Mouse (Mus musculus): ENCODE measurements at regions not wholly inside any gene's neighbourhood (a gene's known extent, or its start where the extent isn't known, plus 50 kb on each side); places are given as distances from the start of the nearest gene placed in this dataset.
A peak's percentile ranks its signal among the peaks of the same experiment; 100 is the strongest.
"Not testable (repeated sequence)": the region's sequence is repeated elsewhere in the genome, so short reads cannot be mapped to it uniquely, and the experiment has no call there.

GRCm38 (mm10) chr8:19976461-19976860 is 73.3 kb downstream of the Gm31371 start:
- ATAC-seq: not testable (repeated sequence)

GRCm38 (mm10) chr8:19979536-19980345 is 76.5 kb downstream of the Gm31371 start:
- peak; percentile 100 for ATAC-seq
- H3K9ac ChIP-seq: peak overlapping the region; percentile 59
- 8% methylated on average over 40 of the region's 42 CpGs for WGBS
- no peaks in the 10 kb centered on the region for H3K4me1 ChIP-seq (replicated peaks)
- H3K4me2 ChIP-seq (replicated peaks): peak overlapping the region; percentile 85
- no peaks in the 10 kb centered on the region for H3K36me3 ChIP-seq
- peak overlapping the region; percentile 55 for H3K4me3 ChIP-seq (replicated peaks)
- no peaks in the 10 kb centered on the region for H3K9me3 ChIP-seq
- H3K27me3 ChIP-seq (replicated peaks): no peaks in the 10 kb centered on the region
- H3K27ac ChIP-seq: no peak overlapping the region

More at GRCm38 (mm10) chr8:19976461-19976860, 73.3 kb downstream of the Gm31371 start:
- not testable (repeated sequence) for H3K27me3 ChIP-seq (replicated peaks); H3K4me2 ChIP-seq (replicated peaks); H3K4me3 ChIP-seq (replicated peaks); H3K9ac ChIP-seq; H3K9me3 ChIP-seq; H3K36me3 ChIP-seq; H3K27ac ChIP-seq; H3K4me1 ChIP-seq (replicated peaks)

- Histone ChIP-seq H3K4me3 (replicated peaks) (peak overlapping the region; percentile 55), H3K9ac (peak overlapping the region; percentile 59), H3K4me2 (replicated peaks) (peak overlapping the region; percentile 85)
- not testable (repeated sequence) for H3K27ac ChIP-seq; H3K4me1 ChIP-seq (replicated peaks); H3K9me3 ChIP-seq; H3K36me3 ChIP-seq; H3K27me3 ChIP-seq (replicated peaks); ATAC-seq
- 25% methylated on average over 26 of the region's 26 CpGs for WGBS
Observed at GRCm38 (mm10) chr8:19980346-19980726, 77.1 kb downstream of the Gm31371 start.

- 79% methylated on average over 3 of the region's 3 CpGs for WGBS
- H3K4me3 ChIP-seq (replicated peaks); H3K4me2 ChIP-seq (replicated peaks); H3K4me1 ChIP-seq (replicated peaks); ATAC-seq; H3K9ac ChIP-seq; H3K36me3 ChIP-seq; H3K27me3 ChIP-seq (replicated peaks); H3K9me3 ChIP-seq; H3K27ac ChIP-seq: not testable (repeated sequence)
Observed at GRCm38 (mm10) chr8:20008106-20008505, 104.9 kb downstream of the Gm31371 start.

- H3K36me3 ChIP-seq; H3K4me2 ChIP-seq (replicated peaks); H3K9me3 ChIP-seq; H3K4me1 ChIP-seq (replicated peaks); H3K4me3 ChIP-seq (replicated peaks); H3K27me3 ChIP-seq (replicated peaks); H3K9ac ChIP-seq; H3K27ac ChIP-seq; ATAC-seq: not testable (repeated sequence)
- WGBS: 68% methylated on average over 8 of the region's 8 CpGs
Observed at GRCm38 (mm10) chr8:20010947-20011346, 107.8 kb downstream of the Gm31371 start.

- not testable (repeated sequence) for H3K4me3 ChIP-seq (replicated peaks); H3K36me3 ChIP-seq; H3K9ac ChIP-seq; ATAC-seq; H3K27me3 ChIP-seq (replicated peaks); H3K4me1 ChIP-seq (replicated peaks); H3K9me3 ChIP-seq; H3K27ac ChIP-seq; H3K4me2 ChIP-seq (replicated peaks)
- 72% methylated on average over 7 of the region's 7 CpGs for WGBS
Observed at GRCm38 (mm10) chr8:20013278-20013677, 110.1 kb downstream of the Gm31371 start.

- not testable (repeated sequence) for H3K36me3 ChIP-seq; H3K9me3 ChIP-seq; H3K9ac ChIP-seq; H3K4me3 ChIP-seq (replicated peaks); H3K4me1 ChIP-seq (replicated peaks); H3K27me3 ChIP-seq (replicated peaks); H3K27ac ChIP-seq; H3K4me2 ChIP-seq (replicated peaks); ATAC-seq
- 59% methylated on average over 5 of the region's 5 CpGs for WGBS
Observed at GRCm38 (mm10) chr8:20014451-20015130, 111.4 kb downstream of the Gm31371 start.

GRCm38 (mm10) chr8:20015411-20016081 is 112.4 kb downstream of the Gm31371 start:
- H3K9me3 ChIP-seq; H3K4me3 ChIP-seq (replicated peaks); H3K27me3 ChIP-seq (replicated peaks); H3K9ac ChIP-seq; ATAC-seq; H3K4me2 ChIP-seq (replicated peaks); H3K4me1 ChIP-seq (replicated peaks); H3K36me3 ChIP-seq; H3K27ac ChIP-seq: not testable (repeated sequence)
- WGBS: 65% methylated on average over 6 of the region's 6 CpGs

GRCm38 (mm10) chr8:20016082-20016840 is 113.1 kb downstream of the Gm31371 start:
- H3K4me1 ChIP-seq (replicated peaks); ATAC-seq; H3K4me3 ChIP-seq (replicated peaks); H3K27ac ChIP-seq; H3K36me3 ChIP-seq; H3K9ac ChIP-seq; H3K9me3 ChIP-seq; H3K4me2 ChIP-seq (replicated peaks); H3K27me3 ChIP-seq (replicated peaks): not testable (repeated sequence)
- WGBS: 88% methylated on average over 17 of the region's 17 CpGs

- not testable (repeated sequence) for ATAC-seq; H3K27ac ChIP-seq; H3K4me1 ChIP-seq (replicated peaks); H3K4me3 ChIP-seq (replicated peaks); H3K9me3 ChIP-seq; H3K27me3 ChIP-seq (replicated peaks); H3K4me2 ChIP-seq (replicated peaks); H3K9ac ChIP-seq; H3K36me3 ChIP-seq
- 67% methylated on average over 1 of the region's 2 CpGs for WGBS
Observed at GRCm38 (mm10) chr8:20025521-20025920, 122.3 kb downstream of the Gm31371 start.

GRCm38 (mm10) chr8:20027956-20028355 is 124.8 kb downstream of the Gm31371 start:
- not testable (repeated sequence) for H3K4me1 ChIP-seq (replicated peaks); H3K9ac ChIP-seq; H3K4me3 ChIP-seq (replicated peaks); H3K27ac ChIP-seq; H3K36me3 ChIP-seq; ATAC-seq; H3K27me3 ChIP-seq (replicated peaks); H3K4me2 ChIP-seq (replicated peaks); H3K9me3 ChIP-seq
- 71% methylated on average over 2 of the region's 2 CpGs for WGBS

- 80% methylated on average over 2 of the region's 2 CpGs for WGBS
- H3K9ac ChIP-seq; H3K27ac ChIP-seq; H3K4me1 ChIP-seq (replicated peaks); H3K4me2 ChIP-seq (replicated peaks); H3K9me3 ChIP-seq; ATAC-seq; H3K36me3 ChIP-seq; H3K27me3 ChIP-seq (replicated peaks); H3K4me3 ChIP-seq (replicated peaks): not testable (repeated sequence)
Observed at GRCm38 (mm10) chr8:20030131-20030530, 126.9 kb downstream of the Gm31371 start.
